Mouse (Mus musculus) C2C12 (cell line): ENCODE results near the gene Prss28.

Experiments used
- CEBPB ChIP-seq: IDR thresholded peaks from one replicate; pipeline ENCODE4 v1.6.1; 2011; ENCODE audit warnings: low read depth, mild to moderate bottlenecking, control low read depth, moderate library complexity
- CTCF ChIP-seq: IDR thresholded peaks from one replicate; pipeline ENCODE4 v1.5.1; 2011; ENCODE audit not compliant: control insufficient read depth, insufficient read depth, insufficient read length
- FOSL1 ChIP-seq: IDR thresholded peaks from one replicate; pipeline ENCODE4 v1.8.0; 2011; ENCODE audit warnings: mild to moderate bottlenecking, low read length; ENCODE audit not compliant: poor library complexity, insufficient read depth, severe bottlenecking
- MAX ChIP-seq: IDR thresholded peaks from one replicate; pipeline ENCODE4 v1.6.1; 2011; ENCODE audit warnings: mild to moderate bottlenecking, control low read depth
- MYOD1 ChIP-seq: IDR thresholded peaks from one replicate; pipeline ENCODE4 v1.6.1; 2011; ENCODE audit warnings: low read depth; ENCODE audit not compliant: control insufficient read depth, insufficient read length
- MYOG ChIP-seq: IDR thresholded peaks from one replicate; pipeline ENCODE4 v1.6.1; 2011; ENCODE audit not compliant: control insufficient read depth, insufficient read length; ENCODE audit errors: extremely low read depth
- USF1 ChIP-seq: IDR thresholded peaks from one replicate; pipeline ENCODE4 v1.6.1; 2011; ENCODE audit warnings: low read depth, mild to moderate bottlenecking, control low read depth, moderate library complexity

- TF ChIP-seq CTCF (no peak), MAX (no peak), MYOD1 (no peak), USF1 (no peak), CEBPB (no peak), MYOG (no peak), FOSL1 (no peak)
Observed at GRCm38 (mm10) chr17:25298094-25298493, 10.4 kb upstream of the Prss28 start, which contains the start of gene Prss34.
